Mouse (Mus musculus): ENCODE measurements around the gene Scarf2.

Scarf2 gene

DNA sequence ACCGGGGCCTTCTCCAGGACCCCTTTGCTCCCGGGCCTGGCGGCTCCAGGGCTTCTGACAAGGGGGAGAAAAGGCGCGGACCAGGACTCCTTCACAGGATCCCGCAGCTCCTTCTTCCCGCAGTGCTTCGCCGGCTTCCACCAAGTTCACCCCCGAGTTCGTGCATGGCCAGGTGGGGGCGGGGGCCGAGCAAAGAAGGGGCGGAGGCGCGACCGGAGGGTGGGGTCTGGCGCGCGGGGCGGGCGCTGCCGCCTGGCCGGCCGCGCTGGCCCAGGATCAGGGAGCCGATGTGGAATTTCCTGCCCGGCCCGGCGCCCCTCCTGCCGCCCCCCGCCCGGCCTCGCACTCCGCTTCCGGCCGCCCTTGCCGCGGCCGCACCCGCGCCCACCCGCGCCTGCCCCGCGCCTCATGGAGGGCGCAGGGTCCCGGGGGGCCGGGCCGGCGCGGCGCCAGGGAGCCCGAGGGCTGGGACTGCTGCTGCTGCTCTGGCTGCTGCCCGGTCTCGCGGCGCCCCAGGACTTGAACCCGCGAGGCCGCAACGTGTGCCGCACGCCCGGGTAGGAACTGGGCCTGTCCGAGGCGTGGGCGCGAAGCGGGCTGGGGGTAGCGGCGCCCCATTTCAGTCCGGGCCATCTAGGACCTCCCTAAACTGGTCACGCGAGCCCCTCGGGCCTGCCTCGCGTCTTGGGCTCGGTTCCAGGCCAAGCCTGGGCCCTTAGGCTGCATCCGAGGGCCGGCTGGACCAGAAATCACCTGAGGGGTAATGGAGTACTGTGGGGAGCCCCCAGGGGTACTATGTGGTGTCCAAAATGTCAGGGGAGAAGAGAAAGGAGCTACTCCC lies at the start of gene Scarf2:
Gene Scarf2, plus strand, starts transcription at position 312 of the 841 bp plus-strand sequence.
- DNase-seq (ENCODE audit: low read depth, low spot score) = peak; percentile 74

DNA sequence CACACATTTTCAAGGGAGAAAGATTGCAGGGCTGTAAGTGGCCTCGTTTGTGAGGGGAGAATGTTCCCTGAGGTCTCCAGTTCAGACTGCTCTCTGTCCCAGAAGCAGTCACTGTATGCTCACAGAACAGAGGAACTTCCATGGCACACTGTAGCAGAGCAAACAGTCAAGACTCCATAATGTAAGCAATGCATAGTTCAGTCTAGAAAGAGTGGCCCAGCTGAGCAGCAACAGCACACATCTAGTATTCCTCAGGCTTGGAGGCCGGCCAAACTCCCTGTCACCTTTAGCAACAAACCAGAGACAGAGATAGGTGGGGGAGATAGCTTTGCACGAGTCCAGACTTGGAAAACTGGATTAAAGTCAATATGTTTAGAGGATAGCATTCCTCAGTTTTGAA lies 44.1 kb upstream of the Scarf2 start:
- peak; percentile 71 for DNase-seq (ENCODE audit: low read depth, low spot score)

DNA sequence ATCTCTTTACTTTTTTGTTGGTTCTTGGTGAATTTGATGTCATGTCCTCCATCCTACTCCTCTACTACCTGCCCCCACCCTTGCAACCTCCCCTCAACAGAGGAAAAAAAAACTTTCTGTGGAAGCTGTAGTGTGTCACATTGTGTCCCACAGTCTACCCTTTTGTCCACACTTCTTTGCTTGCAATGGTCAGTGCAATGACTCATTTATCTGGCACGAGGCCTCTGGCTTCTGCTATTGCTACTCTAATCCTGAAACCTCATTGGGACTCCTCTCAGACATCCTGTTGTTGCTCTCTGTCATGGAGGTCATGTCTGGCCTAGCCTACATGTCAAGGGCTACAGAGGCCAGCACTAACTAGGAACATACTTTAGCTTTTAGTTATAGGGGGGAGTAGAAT lies 43.4 kb upstream of the Scarf2 start:
- DNase-seq (ENCODE audit: low read depth, low spot score) = peak; percentile 90

DNA sequence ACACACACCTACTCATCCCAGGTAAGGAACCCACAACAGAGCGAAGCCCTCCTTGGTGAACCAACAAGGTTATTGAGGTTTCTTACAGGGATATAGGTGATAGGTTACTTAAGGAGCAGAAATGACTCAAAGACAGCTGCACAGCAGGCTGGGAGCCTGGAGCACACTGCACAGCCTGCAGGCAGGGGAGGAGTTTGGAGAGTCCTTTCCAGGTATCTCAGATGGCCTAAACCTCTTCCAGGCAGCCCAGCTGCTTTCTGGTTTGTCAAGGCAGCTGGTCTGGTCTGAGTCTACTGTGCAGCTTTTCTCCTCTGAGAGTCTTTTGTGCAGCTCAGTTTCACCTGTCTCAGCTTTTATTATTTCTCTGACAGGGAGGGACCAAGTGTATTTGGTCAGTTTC lies 39.3 kb upstream of the Scarf2 start:
- no peak for DNase-seq (ENCODE audit: low read depth, low spot score)

DNA sequence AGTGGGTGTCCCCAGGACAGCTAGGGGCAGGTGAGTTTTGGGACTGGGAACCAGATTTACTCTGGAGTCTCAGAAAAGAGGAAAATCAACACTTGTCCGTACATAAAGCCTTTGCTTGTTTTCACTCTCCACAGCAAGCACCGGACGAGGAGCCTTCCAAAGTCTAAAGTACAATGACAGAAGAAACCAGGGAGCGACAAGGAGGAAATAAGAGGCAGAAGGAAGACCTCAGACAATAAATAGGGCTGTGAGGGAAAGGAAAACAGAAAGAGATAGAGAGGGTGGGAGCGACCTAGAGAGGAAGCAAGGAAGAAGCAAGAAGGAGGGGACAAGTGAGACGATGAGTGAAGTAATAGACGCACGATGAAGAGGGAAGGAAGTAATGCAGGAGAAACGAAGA lies 38.2 kb upstream of the Scarf2 start:
- DNase-seq (ENCODE audit: low read depth, low spot score) = no peak

DNA sequence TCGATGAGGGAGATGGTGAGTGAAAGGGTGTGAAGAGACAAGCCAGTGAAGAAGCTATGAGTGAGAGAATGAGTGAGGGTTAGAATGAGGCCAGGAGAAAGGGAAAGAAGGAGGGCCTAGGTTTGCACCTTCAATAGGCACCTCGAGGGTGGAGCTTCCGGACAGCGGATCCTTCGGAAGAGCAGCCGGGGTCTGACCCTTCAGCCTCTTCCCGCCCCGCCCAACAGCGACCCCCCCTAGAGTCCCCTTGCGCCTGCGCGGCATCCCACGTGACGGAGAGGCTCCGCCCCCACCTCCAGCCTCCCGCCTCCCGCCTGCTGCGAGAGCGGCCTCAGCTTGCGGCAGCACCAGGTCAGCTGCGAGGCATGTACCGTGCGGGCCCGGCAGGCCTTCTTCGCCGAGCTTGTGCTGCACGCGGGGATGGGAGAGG lies 37.7 kb upstream of the Scarf2 start, which contains the start of gene Klhl22:
Gene Klhl22, plus strand, starts transcription at position 275 of the 430 bp plus-strand sequence.
- DNase-seq (ENCODE audit: low read depth, low spot score) = peak; percentile 86

DNA sequence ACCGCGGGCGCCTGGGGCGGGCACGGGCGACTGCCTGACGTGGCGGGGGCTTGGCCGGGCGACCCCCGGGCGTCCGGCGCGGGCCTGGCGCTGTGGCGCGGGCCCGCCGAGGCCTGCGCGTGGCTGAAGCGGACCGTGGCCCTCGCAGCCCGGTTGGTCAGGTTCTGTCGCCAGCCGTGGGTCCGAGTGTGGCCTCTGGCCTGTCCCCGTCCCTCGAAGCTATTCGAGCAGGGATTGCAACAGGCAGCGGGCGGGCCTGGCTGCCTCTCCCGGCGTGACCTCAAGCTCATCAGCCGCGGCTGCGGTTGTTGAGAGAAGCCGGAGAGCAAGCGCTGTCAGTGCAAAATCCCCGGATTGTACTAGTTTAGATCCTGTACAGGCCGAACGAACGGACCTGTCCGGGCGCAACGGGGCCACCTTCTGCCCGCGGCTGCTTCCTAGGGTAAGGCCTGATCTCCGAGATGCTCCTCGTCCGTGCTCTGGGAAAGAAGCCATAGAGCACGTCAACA lies 37.2 kb upstream of the Scarf2 start:
- peak; percentile 64 for DNase-seq (ENCODE audit: low read depth, low spot score)

DNA sequence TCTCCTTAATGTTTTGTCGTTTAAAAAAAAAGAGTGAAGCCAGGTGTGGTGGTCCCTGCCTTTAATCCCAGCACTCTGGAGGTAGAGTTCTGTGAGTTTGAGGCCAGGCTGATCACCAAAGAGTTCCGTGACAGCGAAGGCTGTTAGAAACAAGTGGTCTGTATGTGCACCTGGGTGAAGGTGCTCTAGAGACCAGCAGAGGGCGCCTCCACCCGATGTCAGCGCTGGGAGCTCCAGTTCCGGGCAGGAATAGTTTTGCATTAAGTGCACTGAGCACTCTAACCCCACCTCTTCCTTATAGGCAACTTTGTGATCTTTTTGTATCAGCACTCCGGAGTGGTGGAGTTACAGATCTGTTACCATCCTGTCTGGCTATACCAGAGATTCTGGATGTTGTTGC lies 36.4 kb upstream of the Scarf2 start:
- peak; percentile 91 for DNase-seq (ENCODE audit: low read depth, low spot score)

DNA sequence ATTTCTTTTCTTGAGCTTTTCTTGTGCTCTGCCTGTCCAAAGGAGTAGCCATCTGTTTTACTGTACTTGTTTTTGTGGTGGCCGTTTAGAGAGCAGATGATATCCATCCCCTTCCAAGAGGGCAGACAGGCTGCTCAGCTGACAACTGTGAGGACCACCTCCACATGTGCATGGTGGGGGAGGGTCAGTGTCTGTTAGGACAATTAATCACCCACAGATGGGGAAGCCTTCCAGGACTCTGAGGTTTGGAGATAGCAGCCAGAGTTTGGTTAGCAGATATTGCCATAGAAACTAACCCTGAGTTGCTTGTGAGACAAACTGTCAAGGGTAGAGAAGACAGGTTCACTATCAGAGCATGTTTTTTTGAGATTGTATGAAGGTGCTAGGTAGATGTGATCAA lies 36.0 kb upstream of the Scarf2 start:
- peak; percentile 62 for DNase-seq (ENCODE audit: low read depth, low spot score)

DNA sequence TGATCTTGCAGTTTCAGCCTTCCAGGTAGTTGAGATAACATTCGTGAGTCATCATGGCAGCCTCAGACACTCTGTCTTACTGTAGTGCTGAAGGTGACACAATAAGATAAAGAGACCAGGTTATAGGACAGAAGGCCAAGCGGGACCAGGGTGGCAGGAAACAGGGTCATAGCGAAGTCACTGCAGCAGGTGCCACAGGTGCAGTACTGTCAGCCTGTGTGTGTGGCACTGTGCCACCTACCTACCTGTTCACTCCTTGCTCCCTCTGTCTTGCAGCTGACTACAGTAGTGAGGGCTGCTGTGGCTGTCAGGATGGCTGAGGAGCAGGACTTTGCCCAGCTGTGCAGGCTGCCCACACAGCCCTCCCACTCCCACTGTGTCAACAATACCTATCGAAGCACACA lies 33.0 kb upstream of the Scarf2 start:
- no peak for DNase-seq (ENCODE audit: low read depth, low spot score)

DNA sequence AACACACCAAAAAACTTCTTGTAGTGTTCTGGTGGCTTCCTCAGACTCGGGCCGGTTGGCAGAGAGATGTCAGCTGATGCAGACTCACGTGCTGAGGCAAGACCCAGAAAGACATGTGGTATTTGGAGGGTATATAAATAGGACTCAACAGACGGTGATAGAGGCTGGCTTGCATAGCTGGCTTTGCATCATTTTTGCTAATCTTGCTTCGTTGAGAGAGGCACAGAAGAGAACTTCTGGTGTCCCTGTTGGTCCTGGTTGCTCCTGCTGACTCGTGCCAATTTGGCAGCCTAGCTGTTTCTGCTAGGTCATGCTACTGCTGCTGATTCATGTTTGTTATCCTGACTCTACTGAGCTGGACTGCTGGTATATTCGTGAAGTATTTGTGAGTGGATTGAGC lies 28.2 kb upstream of the Scarf2 start:
- peak; percentile 87 for DNase-seq (ENCODE audit: low read depth, low spot score)

DNA sequence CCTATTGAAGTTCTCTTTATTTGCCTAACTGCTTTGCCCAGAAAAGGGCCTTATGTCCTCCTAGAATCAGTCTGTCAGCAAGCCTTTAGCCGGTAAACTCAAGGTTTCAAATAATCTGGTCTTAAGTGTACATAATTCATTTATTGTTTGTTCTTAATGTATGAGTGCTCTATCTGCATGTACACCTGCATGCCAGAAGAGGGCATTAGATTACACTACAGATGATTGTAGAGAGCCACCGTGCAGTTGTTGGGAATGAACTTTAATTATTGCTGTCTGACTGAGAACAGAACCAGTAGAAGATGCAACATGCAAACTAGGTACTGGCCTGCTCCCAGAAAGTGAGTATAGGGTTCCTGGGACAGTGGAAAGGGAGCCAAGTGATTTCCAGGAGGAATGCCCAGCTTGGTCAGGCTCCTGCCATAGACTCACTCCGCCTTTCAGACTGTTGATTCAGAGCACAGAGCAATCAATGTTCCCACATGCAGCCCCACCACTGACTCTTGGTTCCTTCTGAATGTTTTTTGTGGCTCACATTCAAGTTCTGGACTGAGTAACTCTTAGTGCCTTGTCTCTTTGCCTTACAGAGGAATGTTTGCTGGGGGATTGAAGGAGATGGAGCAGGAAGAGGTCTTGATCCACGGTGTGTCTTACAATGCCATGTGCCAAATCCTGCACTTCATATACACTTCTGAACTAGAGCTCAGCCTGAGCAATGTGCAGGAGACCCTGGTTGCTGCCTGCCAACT lies 25.8 kb upstream of the Scarf2 start:
- peak; percentile 93 for DNase-seq (ENCODE audit: low read depth, low spot score)

DNA sequence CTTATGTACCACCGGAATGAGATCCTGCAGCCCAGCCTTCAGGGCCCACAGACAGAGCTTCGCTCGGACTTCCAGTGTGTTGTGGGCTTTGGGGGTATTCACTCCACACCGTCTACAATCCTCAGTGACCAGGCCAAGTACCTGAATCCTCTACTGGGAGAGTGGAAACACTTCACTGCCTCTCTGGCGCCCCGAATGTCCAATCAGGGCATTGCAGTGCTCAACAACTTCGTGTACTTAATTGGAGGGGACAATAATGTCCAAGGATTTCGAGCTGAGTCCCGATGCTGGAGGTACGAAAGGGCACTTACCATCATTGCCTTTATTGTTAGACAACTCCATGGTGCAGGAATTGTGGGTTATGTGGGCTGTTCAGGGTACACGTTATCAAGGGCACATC lies 20.3 kb upstream of the Scarf2 start:
- DNase-seq (ENCODE audit: low read depth, low spot score) = peak; percentile 52

DNA sequence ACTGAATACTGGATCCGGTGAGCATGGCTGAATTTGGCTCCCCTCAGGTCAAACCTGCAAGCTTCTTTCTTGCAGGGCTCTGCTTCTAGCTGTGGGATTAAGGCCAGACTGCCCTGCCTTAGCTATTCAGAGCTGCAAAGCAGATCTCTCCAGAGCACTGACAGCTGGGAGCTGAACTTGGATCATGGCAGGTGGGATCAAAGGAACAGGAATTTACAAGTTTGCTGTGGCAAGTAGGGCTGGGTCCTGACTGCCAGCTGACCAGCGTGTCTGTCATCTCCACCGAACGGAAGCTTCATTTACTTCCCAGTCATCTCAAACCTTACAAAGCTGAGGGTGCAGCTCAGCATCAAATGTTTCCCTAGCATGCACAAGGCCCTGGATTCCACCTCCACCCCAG lies 18.9 kb upstream of the Scarf2 start:
- no peak for DNase-seq (ENCODE audit: low read depth, low spot score)

DNA sequence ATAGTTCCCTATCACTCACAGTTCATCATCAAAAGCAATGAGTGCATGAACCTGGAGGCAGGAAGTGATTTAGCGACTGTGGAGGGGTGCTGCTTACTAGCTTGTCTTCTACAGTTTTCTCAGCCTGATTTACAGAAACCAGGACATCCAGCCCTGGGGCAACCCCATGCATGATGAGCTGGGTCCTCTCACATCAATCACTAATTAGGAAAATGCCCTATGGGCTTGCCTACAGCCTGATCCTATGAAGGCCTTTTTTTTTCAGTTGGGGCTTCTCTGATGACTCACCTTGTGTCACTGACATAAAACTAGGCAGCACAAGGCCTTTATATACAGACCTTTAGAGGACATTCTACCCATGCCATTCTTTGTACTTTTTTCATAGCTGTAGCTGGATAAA lies 17.4 kb upstream of the Scarf2 start:
- DNase-seq (ENCODE audit: low read depth, low spot score) = peak; percentile 78

DNA sequence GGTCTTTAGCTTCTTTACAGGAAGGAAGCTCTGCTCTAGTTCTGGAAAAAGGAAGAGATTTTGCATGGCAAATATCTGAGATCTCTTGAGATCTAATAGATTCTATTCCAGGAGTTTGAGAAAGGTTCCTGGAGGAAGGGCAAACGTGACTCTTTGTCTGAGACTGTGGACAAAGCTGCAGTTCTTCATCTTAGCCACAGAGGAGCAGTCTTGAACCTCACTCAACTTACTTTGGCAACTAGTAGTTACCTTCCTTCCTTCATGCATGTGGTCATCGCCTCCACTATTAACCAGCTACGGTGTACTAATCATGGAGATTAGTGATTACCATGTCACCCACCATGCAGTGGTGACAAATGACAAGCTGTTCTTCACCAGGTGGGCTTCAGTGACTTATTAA lies 11.7 kb upstream of the Scarf2 start:
- peak; percentile 59 for DNase-seq (ENCODE audit: low read depth, low spot score)

DNA sequence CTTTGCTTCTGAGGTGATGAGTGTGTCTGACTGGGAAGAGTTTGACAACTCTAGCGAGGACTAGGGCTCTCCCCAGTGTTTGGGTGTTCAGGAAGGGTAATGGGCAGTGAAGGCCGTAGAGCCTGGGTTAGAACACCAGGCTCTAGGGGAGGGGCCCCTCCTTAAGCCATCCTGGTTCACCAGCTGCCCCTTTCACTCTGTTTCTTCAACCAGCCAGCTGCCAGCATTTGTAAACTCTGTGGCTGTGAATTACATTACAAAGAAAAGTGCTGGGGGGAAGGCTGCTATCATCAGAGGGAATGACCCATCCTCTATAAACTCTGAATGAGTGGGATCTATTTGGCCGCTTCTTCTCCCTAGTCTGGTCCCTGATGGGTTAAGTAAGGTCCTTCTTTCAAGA lies 4.4 kb upstream of the Scarf2 start:
- DNase-seq (ENCODE audit: low read depth, low spot score) = no peak

DNA sequence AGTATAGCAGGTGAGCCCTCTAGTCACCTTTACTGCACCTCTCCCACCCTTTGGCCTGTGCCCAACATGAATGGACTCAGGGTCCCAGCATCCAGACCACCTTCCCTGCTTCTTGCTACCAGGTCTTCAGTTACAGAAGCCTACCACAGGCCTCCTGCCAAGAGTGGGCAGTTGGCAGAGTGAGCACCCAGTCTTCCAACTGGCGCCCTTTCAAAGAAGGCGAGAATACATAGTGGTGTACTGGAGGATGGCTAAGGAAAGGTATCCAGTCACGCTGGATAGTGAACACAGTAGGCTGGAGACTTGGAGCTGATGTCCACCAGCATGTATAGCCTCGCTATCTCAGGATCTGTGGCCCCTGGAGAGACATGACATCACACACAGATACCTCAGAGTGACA lies 3.0 kb upstream of the Scarf2 start:
- DNase-seq (ENCODE audit: low read depth, low spot score) = no peak

DNA sequence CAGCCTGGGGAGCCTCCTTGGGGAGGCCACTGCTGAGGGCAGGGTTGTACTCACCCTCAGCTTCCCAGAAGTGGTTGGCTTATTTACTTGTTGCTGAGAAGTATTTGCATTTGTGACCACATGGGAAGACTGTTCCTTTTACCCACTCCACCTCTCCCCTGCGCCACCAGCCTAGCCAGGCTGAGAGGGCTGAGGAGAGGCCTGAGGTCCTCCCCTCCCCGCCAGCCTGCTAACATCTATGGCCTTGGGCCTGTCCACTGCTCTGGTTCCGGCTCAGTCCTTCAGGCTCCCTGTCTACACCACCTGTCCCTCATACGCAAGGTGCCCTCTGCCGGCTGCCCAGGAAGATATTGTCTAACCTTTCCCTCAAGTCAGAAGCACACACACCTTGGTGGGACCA lies 1.4 kb upstream of the Scarf2 start:
- no peak for DNase-seq (ENCODE audit: low read depth, low spot score)

DNA sequence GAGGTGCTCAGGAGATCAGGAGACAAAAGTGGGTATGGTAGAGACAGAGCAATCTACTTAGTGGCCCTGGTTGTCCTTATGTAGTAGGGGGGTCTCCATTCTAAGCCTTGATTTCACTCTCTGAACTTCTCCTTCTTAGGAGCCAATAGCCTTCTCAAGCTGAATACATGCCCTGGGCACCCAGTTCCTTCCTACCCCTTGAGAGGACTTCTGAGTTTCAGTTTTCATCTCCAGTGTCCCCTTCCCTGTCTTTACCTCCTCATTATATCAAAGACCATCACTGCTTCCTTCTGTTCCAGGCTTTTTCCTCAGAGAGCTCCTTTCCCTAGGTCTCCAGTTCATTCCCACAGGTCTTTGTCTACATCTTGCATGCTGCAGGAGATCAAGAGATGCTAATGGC lies 563 bp upstream of the Scarf2 start:
- peak; percentile 48 for DNase-seq (ENCODE audit: low read depth, low spot score)

DNA sequence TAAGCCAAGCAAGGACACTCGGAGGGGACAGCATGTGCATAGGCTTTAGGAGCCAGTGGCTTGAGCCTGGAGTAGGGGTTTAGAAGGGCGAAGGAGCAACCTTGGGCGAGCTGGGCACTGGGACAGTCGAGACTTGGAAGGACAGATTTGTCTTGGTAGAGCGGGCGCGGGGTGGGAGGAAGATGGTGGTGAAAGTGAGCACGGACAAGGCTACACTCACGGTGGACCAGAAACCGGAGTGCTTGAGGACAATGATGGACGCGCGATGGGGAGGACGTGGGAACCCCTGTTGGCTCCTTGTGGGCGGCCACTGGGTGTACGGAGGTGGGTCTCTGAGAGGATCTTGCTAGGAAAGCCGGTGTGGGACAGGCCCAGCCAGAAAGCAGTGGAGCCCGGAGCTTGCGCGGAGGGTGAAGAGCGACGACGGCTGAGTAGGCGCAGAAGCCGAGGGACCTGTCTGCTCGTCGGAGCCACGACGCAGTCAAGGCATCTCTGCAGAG lies 780 bp downstream of the Scarf2 start:
- peak; percentile 72 for DNase-seq (ENCODE audit: low read depth, low spot score)

Measured in 3T3-L1 (cell line).